Mouse (Mus musculus): Measurements from ENCODE around the gene Fam43b.
"Not testable (repeated sequence)": the region's sequence is repeated elsewhere in the genome, so short reads cannot be mapped to it uniquely, and the experiment has no call there.

The Fam43b gene

DNA sequence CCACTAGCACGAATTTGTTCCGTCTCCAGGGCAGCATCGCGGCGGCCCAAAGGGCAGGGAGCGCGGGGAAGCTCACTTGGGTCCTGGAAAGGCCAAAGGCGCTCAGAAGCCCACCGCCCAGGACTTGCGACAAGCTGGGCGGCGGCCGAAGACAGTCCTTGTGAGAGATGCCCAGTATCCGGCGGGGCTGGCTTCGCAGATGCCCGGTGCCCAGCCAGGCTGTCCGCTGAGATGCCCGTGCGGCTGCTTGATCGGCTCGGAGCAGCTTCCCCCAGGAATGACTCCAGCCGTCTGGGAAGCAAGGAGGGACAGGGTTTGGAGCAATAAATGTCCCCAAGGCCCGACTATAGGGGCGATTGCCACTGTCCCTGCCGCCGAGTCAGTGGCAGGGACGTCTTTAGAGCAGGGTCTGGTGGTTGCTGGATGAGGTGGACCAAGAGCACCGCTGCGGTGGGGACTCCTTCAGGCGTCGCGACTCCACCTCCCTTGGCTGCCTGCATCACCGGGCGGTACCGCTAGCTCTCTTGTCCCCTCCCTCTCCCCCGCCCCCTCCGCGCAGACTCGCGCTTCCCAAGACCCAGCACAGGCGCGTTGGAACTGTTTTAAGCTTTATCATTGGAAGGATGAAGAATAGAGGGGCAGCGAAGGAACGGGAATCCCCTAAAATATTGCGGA lies at the start of gene Fam43b:
Gene Fam43b, minus strand, starts transcription at position 558 of the 675 bp plus-strand sequence.
- peak in 1 of 2 experiments; percentile 46 for DNase-seq (ENCODE audit: low spot score in 2 of 2)

DNA sequence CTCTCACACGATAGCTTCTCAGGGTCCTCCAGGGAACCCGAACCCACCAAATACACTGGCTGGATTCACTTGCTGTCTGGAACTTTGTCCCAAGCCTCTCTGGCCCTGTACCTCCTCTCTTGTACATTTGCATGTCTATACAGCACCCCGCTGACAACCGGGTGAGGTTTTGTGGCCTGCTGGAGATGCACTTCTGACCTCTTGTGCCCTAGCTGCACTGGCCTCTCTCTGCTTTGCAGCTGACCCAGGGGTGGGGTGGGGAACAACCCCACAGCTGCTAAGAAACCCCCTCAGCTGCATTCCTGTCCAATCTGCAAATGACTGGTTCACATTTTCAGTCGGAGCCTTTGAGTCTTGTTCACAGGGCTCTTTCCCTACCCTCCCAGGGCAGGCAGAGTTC lies 48.6 kb upstream of the Fam43b start:
- DNase-seq (ENCODE audit: low spot score in 2 of 2): no peak

DNA sequence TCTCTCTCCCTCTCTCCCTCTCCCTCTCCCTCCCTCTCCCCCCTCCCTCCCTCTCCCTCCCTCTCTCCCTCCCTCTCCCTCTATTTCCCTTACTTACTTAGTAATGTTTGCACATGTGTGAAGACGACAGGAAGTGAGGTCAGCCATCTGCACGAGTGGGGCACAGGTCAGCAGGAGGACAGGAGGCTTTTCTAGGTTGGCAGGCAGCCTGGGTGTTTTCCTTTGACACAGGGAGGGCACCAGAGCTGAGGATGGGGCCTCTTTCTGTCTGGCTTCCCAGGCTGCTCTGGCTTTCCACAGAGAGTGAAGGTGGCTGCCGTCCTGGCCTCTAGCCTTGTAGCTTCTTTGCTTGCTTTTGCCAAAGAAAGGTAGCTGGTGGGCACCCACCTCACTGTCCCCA lies 43.7 kb upstream of the Fam43b start:
- DNase-seq (ENCODE audit: low spot score in 2 of 2): no peak

DNA sequence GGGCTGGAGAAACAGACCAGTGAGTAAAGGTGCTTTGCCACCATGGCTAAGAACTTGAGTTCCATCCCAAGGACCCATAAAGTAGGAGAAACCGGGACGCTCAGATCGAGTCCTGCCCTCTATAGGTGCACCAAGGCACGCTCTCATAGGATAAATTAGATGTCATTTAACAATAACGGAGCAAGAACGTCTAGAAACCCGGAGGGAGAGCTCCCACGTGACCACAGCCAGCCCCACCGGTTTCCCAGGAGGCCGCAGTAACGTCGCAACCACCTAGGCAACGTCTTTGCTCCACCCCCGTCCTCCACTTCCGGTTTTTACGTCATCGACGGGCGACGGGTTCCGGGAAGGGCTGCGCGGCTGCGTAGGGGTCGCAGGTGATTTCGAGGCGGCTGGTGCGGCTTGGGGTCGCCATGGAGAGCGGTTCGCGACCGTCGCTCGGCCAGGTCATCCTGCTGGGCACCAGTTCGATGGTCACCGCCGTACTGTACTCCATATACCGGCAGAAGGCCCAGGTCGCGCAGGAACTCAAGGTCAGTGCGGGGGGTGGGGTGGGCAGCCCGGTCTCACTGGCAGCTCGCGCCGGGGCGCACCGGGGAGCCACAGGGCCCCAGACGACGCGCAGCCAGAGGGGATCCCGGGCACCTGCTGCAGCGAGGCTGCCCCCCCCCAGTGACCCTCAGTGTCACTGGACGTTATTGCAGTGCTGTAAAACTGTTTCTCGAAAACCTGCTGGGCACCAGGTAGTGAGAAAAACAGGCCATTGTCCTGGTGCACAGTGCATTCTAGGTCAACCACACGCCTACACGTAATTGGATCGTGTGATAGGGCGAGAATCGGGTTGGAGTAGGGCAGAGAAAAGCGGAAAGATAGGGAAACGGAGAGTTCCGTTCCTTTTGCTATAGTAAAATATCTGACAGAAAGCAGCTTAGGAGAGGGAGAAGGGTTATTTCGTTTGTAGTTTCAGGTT lies 38.3 kb upstream of the Fam43b start, which contains the start of gene Mul1:
Gene Mul1, plus strand, starts transcription at position 325 of the 970 bp plus-strand sequence.
- peak; percentile 93 to 95 for DNase-seq (ENCODE audit: low spot score in 2 of 2)

DNA sequence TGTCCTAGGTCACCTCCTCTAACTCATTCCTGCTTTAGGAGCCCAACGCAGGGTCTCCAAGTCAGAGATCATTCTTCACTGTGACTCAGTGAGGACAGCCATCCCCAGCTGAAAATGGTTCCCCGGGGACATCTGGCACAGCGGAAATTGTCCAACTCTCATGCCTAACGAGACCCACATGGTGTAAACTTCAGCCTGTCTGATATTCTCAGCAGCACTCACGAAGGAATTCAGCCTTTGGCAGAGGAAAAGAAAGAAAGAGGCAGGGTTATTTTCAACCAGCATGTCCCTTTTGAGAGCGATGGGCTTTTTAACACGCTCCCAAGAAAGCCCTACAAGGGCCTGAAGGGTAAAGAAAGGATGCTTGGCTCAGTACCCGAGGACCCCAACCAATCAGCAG lies 35.0 kb upstream of the Fam43b start:
- DNase-seq (ENCODE audit: low spot score in 2 of 2): no peak

DNA sequence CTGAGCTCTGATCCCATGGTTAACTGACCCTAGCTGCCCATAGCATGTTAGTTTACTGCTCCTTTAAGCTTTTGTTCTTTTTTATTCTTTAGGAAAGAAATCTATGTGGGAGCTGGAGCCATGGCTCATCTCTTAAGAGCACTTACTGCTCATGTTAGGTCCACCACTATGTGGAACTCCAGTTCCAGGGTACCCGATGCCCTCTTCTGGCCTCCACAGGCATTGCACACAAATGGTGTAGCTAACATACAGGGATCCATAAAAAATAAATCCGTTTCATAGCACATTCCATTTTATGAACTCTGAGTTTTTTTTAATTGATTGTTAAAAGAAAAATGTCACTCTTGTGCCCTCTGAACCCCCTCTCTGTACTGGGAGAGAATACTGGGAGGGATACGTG lies 33.5 kb upstream of the Fam43b start:
- peak in 1 of 2 experiments; percentile 58 for DNase-seq (ENCODE audit: low spot score in 2 of 2)

DNA sequence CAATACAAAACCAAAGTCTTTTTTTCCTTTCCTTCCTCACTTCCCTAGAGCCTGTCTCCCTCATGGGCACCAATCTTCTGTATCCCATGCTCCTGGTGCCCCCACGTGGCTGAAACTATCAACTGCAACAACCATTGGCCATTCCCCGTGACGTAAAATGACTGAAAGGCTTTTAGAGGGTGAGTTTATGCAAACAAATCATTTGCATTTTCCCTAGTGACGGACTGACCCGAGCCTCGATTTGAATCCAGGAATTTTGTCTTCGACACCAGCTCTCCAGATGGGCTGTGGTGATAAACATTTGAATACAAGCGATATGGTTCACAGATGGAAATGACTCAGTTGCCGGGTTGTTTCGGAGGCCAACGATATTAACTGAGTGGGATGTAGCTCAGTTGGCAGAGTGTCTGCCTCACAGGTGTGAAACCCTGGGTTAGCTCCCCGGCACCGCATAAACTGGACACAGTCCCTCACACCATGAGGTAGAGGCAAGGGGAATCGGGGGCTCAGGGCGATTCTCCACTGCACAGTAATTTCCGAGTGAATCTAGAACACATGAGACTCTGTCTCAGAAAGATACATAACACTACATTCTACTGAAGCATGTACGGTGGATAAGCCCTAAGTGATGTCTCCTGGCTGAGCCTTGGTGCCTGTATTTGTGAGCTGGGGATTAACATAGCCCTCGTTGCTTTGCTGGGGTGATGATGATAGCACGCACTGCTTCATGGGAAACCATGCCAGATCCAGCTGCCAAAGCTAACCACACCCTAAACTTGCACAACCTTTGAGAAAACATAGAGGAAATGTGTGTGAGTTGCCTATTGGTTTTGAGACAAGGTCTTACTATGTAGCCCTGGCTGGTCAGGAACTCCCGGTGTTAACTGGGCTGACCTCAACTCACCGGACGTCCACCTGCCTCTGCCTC lies 30.7 kb upstream of the Fam43b start:
- DNase-seq (ENCODE audit: low spot score in 2 of 2): peak; percentile 84 to 89

DNA sequence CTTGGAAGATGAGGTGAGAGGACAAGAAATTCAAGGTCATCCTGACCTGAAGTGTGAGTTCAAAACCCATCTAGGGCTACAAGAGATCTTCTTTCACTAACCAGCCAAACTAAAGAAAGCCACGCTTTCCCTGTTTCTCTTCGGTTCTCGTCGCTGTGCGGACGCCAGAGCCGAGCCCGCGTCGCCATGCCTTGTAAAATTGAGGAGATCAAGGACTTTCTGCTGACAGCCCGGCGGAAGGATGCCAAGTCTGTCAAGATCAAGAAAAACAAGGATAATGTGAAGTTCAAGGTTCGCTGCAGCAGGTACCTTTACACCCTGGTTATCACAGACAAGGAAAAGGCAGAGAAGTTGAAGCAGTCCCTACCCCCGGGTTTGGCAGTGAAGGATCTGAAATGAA lies 29.3 kb upstream of the Fam43b start:
- DNase-seq (ENCODE audit: low spot score in 2 of 2): not testable (repeated sequence)

DNA sequence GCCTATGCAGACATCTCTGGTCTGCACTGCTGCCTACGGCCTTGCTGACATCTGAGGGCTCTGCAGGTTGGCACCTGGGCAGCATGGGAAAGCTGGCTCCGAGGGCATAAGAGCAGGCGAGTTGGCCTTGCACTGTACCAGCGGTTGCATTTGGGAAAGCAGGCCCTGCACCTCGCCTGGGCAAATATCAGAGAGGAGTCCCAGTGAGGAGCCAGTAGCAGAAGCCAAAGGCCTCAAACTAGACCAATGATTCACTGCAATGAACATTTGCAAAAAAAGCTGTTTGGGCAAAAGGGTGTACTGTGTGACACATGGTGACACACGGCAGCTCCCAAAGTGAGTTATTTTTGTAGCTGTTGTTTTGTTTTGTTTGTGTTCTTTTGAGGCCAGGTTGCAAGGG lies 28.7 kb upstream of the Fam43b start:
- no peak for DNase-seq (ENCODE audit: low spot score in 2 of 2)

DNA sequence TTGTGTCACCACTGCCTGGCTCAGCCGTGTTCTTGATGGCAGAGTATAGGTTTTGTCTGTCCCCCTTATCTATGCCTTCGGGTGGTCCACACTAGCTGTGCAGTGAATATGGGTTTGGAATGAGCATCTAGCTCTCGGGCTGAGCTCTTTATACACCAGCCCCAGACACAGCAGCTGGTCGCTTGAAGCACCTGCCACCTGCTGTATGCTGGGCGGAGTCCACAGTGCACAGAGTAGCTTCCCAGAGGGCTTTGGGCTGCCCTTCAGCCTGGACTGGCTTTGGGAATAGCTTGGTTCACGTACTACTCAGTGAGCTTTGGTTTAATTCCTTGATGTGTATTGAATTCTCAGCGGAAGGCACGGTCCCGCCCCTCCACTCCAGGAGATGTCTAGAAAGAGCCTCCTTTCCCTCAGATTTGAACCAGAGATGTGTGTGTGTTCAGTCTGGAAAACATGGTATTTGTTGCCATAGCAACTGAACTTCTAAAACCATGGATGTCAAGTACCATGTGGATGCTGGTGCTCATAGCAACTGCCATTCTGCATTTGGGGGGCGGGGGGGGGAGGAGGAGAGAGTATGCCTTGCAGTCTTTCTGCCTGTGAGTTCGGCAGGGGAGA lies 22.1 kb upstream of the Fam43b start:
- no peak for DNase-seq (ENCODE audit: low spot score in 2 of 2)

DNA sequence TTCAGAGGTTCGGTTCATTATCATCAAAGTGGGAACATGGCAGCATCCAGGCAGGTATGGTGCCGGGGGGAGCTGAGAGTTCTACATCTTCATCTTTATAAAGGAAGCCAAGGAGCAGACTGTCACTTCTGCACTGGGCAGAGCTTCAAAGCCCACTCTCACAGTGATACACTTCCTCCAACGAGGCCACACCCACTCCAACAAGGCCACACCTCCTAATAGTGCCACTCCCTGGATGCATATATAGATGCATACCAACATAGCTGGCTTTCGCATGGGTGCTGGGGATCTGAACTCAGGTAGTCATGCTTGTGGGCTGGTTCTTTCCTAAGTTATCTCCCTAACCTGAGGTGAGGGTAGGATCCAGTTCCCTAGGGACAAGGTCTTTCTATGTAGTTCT lies 21.6 kb upstream of the Fam43b start:
- no peak for DNase-seq (ENCODE audit: low spot score in 2 of 2)

DNA sequence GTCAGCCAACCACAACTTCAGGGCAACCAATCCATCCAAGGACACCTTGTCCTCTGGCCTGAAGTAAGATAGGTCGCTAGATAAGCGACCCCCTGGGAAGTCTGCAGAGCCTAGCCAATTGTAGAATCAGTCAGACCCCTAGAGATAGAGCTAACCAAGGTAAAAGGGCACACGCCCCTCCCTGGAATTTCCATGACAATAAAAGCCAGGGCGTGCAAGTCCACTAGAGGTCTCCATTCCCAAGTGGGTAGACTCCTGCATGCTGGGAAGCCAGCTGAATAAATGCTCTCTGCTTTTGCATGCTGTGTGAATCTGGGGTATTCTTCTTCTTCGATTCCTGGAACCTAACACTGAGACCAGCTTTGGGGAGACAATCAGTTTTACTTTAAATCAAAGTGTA lies 20.1 kb upstream of the Fam43b start:
- DNase-seq (ENCODE audit: low spot score in 2 of 2): no peak

DNA sequence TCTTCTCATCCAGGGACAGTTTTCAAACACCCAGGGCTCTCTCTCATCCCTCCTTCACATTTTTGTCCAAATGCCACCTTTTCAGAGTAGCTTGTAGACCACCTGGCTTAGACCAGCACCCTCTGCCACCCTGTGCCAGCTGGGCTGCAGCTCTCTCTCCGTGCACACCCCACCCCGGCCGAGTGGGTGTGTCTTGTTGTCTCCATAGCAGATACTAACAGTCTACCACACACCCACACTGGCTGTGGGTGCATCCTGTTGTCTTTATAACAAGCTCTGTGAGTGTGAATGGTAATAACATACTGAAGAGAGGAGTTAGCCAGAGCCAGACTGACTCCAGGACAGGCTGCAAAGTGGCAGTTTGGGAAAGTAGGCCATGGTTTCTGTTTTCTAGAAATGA lies 19.7 kb upstream of the Fam43b start:
- DNase-seq (ENCODE audit: low spot score in 2 of 2): no peak

DNA sequence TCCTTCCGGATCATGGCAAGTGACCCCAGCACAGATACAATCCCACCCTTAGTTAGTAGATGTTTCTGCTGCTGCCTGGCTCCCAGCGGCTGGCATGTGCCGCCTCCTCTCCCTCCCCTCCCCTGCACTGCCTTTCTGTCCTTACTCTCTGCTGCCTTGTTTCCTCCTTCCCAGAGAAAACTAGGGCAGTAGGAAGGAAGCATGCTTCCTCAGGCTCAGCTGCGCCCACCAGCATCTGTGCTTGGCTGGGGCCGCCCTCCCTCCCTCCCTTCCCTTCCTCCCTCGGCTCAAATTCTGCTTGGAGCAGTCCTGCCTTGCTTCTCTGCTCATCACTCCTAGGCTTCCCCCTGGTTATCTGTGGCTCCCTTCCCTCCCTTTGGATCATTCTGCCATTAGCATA lies 18.4 kb upstream of the Fam43b start:
- peak in 1 of 2 experiments; percentile 19 for DNase-seq (ENCODE audit: low spot score in 2 of 2)

DNA sequence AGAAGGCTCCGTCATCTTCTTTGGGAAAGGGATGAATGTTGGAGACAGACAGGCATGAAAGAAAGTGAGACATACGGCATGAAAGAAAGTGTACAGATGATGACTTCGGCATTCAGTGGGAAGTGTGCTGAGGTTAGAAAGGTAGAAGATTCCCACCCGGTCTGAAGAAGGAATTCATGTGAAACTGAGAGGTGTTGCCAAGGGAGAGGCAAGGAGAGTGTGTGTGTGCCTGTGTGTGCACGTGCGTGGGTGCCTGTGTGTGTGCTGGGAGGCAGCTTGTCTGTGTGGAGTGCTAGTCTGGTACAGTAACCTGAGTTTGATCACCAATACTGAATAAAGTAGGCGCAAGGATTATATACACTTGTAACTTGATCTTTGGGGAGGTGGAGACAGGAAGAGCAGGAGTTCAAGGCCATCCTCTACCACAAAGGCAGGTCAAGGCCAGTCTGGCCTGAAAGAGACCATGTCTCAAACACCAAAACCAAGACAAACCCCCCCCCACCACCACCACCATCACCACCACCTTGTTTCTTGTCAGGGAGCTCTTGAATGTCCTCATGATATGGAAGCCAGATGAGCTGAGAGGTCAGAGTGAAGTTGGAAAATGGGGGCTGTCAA lies 15.3 kb upstream of the Fam43b start:
- no peak for DNase-seq (ENCODE audit: low spot score in 2 of 2)

DNA sequence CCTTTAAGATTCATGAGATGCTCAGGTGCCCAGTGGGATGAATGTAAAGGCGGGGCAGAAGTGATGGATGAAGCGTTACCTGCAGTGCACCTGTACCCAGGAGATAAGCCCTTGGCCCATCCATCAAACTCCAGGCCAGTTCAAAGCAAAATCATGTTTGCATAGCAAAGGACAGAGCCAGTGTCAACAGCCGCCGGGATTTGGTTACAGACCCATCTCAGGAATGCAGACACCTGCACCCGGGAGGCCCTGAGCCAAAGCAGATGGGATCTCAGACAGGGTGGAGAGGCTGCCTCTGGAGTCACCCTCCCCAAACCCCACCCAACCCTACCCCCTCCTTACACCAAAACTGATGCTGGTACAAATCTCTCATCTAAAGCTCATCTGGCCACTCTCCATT lies 14.7 kb upstream of the Fam43b start:
- no peak for DNase-seq (ENCODE audit: low spot score in 2 of 2)

DNA sequence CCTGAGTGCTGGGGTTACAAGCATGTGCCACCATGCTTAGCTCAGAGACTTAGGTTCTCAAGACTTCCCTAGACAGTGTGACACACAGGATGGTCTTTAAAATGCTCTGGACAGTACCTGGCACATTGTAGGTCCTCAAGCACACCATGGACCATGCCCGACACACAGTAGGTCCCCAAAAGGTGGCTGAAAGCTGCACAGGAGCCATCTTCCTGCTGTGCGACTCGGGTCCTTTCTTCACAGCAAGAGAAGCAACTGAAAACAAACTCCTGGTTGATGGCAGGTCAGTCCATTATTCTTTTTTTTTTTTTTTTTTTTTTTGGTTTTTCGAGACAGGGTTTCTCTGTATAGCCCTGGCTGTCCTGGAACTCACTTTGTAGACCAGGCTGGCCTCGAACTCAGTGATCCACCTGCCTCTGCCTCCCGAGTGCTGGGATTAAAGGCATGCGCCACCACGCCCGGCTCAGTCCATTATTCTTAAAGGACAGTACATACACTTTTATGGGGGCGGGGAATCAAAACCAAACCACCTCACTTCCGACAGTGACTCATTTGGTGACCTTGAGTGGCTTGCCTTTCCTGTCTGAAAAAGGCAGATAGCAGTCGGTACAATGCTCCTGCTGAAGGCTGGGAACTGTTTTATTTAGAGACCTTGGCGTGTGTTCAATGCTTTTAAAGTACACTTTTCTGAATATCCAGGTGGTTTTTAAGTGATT lies 11.3 kb upstream of the Fam43b start:
- DNase-seq (ENCODE audit: low spot score in 2 of 2): no peak

DNA sequence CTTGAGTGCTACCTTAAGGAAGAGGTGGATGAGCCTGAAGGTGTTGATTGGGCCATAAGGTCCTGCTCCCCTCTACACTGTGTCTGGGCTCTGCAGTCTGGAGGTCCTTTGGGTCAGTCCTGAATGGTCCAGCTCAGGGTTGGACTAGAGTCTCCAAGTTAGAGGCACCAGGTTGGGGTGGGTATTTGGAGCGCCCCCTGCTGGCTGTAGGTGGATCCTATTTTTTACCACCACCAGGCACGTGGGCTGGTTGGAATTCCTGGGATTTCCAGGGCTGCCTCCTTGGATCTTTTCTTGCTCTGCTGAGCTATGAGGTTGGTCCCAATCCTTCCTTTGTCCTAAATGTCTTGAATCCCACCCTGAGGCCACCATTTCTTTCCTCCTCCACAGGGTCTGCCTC lies 8.5 kb upstream of the Fam43b start:
- no peak for DNase-seq (ENCODE audit: low spot score in 2 of 2)

DNA sequence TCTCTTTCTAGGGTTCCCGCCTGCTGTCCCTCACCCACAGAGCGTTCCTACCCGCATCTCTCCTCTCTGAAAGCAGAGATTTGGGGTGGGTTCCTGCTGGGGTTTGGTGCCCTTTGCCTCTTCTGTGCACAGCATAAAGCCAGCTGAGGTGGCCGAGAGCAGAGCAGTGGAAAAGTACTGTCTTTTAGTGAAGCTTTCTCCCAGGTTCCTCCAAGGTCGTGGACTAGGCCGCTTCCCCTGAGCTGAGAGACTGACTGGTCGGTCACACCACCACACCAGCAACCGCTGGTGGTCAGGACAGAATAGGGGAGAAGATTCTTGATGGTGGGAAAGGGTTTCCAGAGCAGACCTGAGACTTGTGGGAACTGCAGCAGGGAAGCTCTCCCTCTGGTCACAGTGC lies 383 bp upstream of the Fam43b start:
- DNase-seq (ENCODE audit: low spot score in 2 of 2): no peak
